Mouse (Mus musculus) thymus, adult 2 months (tissue): Measurements from ENCODE around the gene Clcf1. TPM values are rescaled to one million over a fixed set of nuclear protein-coding genes. Genes with fewer than 3 reads are reported as not detected.

Source experiments
- DNase-seq: peaks from one replicate; pipeline ENCODE4 v3.0.0; 2021
- H3K27ac ChIP-seq: fragments of 200-500 bp; 2 replicates; pipeline ENCODE4 v1.5.1; 2012; ENCODE audit warnings: low read length, control low read depth; ENCODE audit not compliant: control insufficient read depth, insufficient read depth
- H3K27me3 ChIP-seq: fragments of 200-500 bp; 2 replicates; pipeline ENCODE4 v1.6.1; 2012; ENCODE audit warnings: mild to moderate bottlenecking, low read length, moderate library complexity, mixed read lengths; ENCODE audit not compliant: control insufficient read depth, insufficient read depth
- H3K36me3 ChIP-seq: fragments of 200-500 bp; 2 replicates; pipeline ENCODE4 v1.6.1; 2012; ENCODE audit warnings: mild to moderate bottlenecking, low read length, moderate library complexity; ENCODE audit not compliant: control insufficient read depth, insufficient read depth
- H3K4me1 ChIP-seq: fragments of 200-500 bp; replicated peaks from 2 replicates; pipeline ENCODE4 v1.6.1; 2012; ENCODE audit warnings: low read length; ENCODE audit not compliant: control insufficient read depth, insufficient read depth
- H3K4me3 ChIP-seq: fragments of 200-500 bp; 2 replicates; pipeline ENCODE4 v1.5.1; 2012; ENCODE audit warnings: mild to moderate bottlenecking, low read length, control low read depth, moderate library complexity; ENCODE audit not compliant: control insufficient read depth, insufficient read depth
- CTCF ChIP-seq: fragments of 200-500 bp; IDR thresholded peaks from 2 replicates; pipeline ENCODE4 v1.5.1; 2012; ENCODE audit warnings: mild to moderate bottlenecking, control low read depth, low read length, moderate library complexity, borderline replicate concordance; ENCODE audit not compliant: control insufficient read depth, poor library complexity, insufficient read depth; ENCODE audit errors: extremely low read depth
- POLR2A ChIP-seq: fragments of 200-500 bp; IDR thresholded peaks from 2 replicates; pipeline ENCODE4 v1.6.1; 2012; ENCODE audit warnings: mild to moderate bottlenecking, low read length, control low read depth, moderate library complexity; ENCODE audit not compliant: control insufficient read depth, poor library complexity, insufficient read depth; ENCODE audit errors: extremely low read depth
- WGBS: fragments of 180-500 bp; shearing (Covaris S2); methylation state at CpG from one replicate; pipeline ENCODE4 v1.1.7; 2018; 5-methylcytosine and 5-hydroxymethylcytosine counted together
- polyA plus RNA-seq: library from polyadenylated mRNA; depleted of rRNA; stranded (reverse); fragments of >200 nt; gene quantifications from 2 replicates; pipeline ENCODE4 v1.2.3, GENCODE M21; 2012

The Clcf1 gene
- polyA plus RNA-seq, 1 experiment, result 32.9 TPM

- 79% methylated on average over 5 of the region's 5 CpGs for WGBS
- Histone ChIP-seq H3K27ac (no peak overlapping the region), H3K4me3 (no peak overlapping the region), H3K36me3 (no peaks in the 10 kb centered on the region), H3K27me3 (peaks cover 5% of the 10 kb centered on the region), H3K4me1 (peaks cover 25% of the 10 kb centered on the region)
- TF ChIP-seq POLR2A (no peak), CTCF (no peak)
- no peak for DNase-seq
Observed at GRCm38 (mm10) chr19:4208563-4208962, 5.5 kb upstream of the Clcf1 start.

GRCm38 (mm10) chr19:4211891-4212588, 2.0 kb upstream of the Clcf1 start:
- Histone ChIP-seq H3K36me3 (no peaks in the 10 kb centered on the region), H3K4me1 (peaks cover 26% of the 10 kb centered on the region), H3K27me3 (peaks cover 27% of the 10 kb centered on the region), H3K27ac (no peak overlapping the region), H3K4me3 (no peak overlapping the region)
- TF ChIP-seq POLR2A (no peak), CTCF (no peak)
- 84% methylated on average over 4 of the region's 4 CpGs for WGBS
- no peak for DNase-seq

- no peak overlapping the region for H3K27ac ChIP-seq
- 17% methylated on average over 9 of the region's 9 CpGs for WGBS
- peaks cover 32% of the 10 kb centered on the region for H3K4me1 ChIP-seq
- H3K36me3 ChIP-seq, result no peaks in the 10 kb centered on the region
- 0 out of 2 replicates have a peak overlapping the region, but pooled peaks have one; percentile 64 for H3K4me3 ChIP-seq
- no peak for TF ChIP-seq CTCF
- TF ChIP-seq POLR2A, result no peak
- no peak for DNase-seq
- peaks cover 27% of the 10 kb centered on the region for H3K27me3 ChIP-seq
Observed at GRCm38 (mm10) chr19:4213524-4213974, 489 bp upstream of the Clcf1 start.

GRCm38 (mm10) chr19:4214771-4215450, 873 bp downstream of the Clcf1 start:
- TF ChIP-seq POLR2A (no peak), CTCF (no peak)

GRCm38 (mm10) chr19:4215451-4215840, 1.4 kb downstream of the Clcf1 start:
- peaks cover 41% of the 10 kb centered on the region for H3K4me1 ChIP-seq
- DNase-seq, result no peak
- 3% methylated on average over 19 of the region's 21 CpGs for WGBS
- TF ChIP-seq CTCF, result no peak
- no peak for TF ChIP-seq POLR2A
- no peak overlapping the region for H3K27ac ChIP-seq
- peaks cover 27% of the 10 kb centered on the region for H3K27me3 ChIP-seq
- H3K36me3 ChIP-seq, result no peaks in the 10 kb centered on the region
- peak overlapping the region; percentile 64 for H3K4me3 ChIP-seq

More at GRCm38 (mm10) chr19:4214771-4215450, 873 bp downstream of the Clcf1 start:
- under 1% methylated on average over 65 of the region's 81 CpGs for WGBS
- H3K27me3 ChIP-seq, result peaks cover 27% of the 10 kb centered on the region
- H3K36me3 ChIP-seq, result no peaks in the 10 kb centered on the region
- DNase-seq, result no peak
- peak overlapping the region; percentile 10; the same call in 1 of the 2 replicates for H3K27ac ChIP-seq
- peaks cover 36% of the 10 kb centered on the region for H3K4me1 ChIP-seq
- peak overlapping the region; percentile 64 for H3K4me3 ChIP-seq

GRCm38 (mm10) chr19:4216041-4216685, 2.1 kb downstream of the Clcf1 start:
- Histone ChIP-seq H3K27me3 (peaks cover 27% of the 10 kb centered on the region), H3K27ac (no peak overlapping the region), H3K4me3 (no peak overlapping the region), H3K36me3 (no peaks in the 10 kb centered on the region), H3K4me1 (peaks cover 49% of the 10 kb centered on the region)
- WGBS, result 41% methylated on average over 14 of the region's 14 CpGs
- DNase-seq, result no peak
- TF ChIP-seq CTCF, result no peak
- no peak for TF ChIP-seq POLR2A
